Mouse (Mus musculus): Measurements from ENCODE around the gene Mfsd10.

- TF ChIP-seq CTCF (IDR thresholded peaks at IDR 0.05; ENCODE audit: extremely low read depth, insufficient read depth, low read length), result no peak
- no peak for TF ChIP-seq POLR2A (IDR thresholded peaks at IDR 0.05; ENCODE audit: extremely low read depth, insufficient read depth, low read length)
Observed at GRCm38 (mm10) chr5:34633641-34634040, 3.4 kb downstream of the Mfsd10 start.
